Mouse (Mus musculus) gastrocnemius, postnatal 10 days (tissue): ENCODE results near the gene Mrpl24. TPM values are rescaled to one million over a fixed set of nuclear protein-coding genes. Genes with fewer than 3 reads are reported as not detected.

Source experiments
- DNase-seq: peaks from one replicate; pipeline ENCODE4 v3.0.0; 2021; ENCODE audit warnings: mixed read lengths
- total RNA-seq, 2 experiments: library from RNA; stranded (reverse); gene quantifications; 2 replicates each; pipeline ENCODE4 v1.2.3; 2021

Gene Mrpl24
- total RNA-seq, 2 experiments from 2014 or later = 47.3 to 55.6 TPM

DNA sequence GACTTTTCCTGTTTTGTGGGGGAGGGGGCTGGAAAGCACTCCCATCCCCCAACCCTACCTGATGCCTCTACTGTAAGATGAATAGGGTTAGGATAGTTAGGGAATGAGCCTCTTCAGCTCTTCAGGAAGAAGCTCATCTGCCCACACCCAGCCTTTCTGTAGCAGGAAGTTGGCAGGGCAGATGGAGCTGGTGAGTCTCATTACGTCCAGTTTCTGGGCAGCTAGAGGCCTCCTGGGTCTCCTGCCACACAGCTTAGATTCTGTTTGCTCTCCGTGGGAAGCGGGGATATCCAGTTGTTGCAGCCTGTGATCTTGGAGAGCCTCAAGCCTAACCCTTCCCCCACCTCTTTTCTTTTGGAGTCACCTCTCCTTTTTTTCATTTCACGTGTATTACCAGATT lies 9.4 kb upstream of the Mrpl24 start:
- no peak for DNase-seq

DNA sequence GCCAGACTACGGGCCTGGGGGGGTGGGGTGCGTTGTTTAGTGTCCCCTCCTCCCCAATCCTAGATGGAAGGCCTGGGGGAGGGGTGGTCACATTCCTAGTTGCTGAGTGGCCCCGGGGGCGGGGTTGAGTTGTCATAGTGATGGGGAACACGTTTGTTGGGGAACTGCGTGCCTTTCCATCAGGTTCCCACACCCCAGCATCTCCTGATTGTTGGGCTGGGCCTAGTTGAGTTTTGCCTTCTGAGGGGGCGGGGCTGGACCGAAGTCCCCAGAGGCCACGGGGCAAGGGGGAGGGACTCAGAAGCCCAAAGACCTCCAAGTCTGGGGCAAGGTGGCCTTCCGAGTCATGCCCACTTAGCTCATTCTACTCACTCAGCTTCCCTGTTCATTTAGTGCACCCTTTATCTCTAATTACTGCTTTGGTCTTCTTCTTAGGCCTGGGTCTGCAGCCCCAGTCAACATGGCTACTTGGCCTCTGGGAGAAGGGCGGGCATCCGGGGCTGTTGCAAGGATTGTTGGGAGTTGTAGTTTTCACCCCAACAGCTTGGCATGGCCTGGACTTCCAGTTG lies 8.6 kb upstream of the Mrpl24 start:
- DNase-seq = peak; percentile 73

DNA sequence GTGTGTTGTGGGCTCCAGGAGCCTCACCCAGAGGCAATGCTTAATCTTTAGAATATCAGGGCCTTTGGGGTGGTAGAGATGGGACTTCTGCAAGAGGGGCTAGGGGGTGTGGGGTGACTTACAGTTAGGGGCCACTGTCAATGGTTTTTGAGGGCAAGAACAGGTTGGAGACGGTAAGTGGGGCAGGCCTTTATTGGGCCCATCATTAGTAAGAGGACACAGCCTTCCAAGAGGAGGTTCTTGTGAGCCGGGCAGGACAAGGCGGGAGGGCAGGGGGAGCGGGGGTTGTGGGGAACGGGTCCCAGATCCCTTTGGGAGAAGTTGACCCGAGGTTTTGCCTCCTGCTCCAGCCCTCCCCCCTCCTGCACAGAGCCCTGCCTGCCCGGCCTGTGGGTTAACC lies 5.8 kb upstream of the Mrpl24 start:
- no peak for DNase-seq

GRCm38 (mm10) chr3:87913891-87914290 lies 5.4 kb upstream of the Mrpl24 start:
- DNase-seq = no peak

GRCm38 (mm10) chr3:87916990-87917389 lies 2.3 kb upstream of the Mrpl24 start:
- no peak for DNase-seq

DNA sequence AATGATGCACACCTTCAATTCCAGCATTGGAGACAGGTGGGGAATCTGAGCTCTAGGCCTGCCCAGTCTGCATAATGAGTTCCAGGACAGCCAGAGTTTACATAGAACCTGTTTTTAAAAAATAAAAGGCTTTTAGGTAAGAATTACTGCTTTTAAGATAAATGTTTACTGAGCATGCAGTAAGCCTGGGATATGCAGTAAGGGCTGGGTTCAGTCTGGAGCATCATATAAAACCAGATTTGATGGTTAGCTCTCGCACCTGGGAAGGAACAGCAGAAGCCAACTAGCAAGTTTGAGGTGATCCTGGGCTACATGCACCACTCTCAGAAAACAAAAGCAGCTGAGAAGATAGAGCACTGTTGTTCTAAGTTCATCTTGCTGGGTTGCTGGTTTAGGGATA lies 755 bp upstream of the Mrpl24 start:
- DNase-seq = no peak

DNA sequence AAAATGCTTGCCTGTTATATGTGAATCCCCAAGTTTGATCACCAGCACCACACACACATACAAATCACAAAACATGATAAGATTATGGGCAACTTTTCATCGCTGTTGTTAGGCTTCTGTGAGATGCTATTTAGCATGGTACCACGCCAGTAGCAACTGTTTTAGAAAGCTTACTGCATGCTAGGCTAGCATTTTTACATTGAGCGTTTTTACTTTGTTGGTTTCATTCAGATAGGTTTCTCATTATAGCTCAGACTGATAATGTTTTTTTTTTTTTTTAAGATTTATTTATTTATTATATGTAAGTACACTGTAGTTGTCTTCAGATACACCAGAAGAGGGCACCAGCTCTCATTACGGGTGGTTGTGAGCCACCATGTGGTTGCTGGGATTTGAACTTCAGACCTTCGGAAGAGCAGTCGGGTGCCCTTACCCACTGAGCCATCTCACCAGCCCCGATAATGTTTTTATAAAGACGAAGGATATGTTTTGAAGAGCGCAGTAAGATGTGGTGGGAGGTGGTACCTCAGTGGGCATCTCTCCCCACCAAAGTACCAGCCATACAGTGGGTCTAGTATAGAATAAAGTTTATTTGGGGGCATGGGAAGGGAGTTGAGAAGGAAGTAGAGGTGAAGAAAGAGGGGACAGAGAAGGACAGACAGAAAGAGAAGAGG lies 1.1 kb downstream of the Mrpl24 start:
- no peak for DNase-seq

GRCm38 (mm10) chr3:87924996-87925395 lies 5.7 kb downstream of the Mrpl24 start:
- no peak for DNase-seq

DNA sequence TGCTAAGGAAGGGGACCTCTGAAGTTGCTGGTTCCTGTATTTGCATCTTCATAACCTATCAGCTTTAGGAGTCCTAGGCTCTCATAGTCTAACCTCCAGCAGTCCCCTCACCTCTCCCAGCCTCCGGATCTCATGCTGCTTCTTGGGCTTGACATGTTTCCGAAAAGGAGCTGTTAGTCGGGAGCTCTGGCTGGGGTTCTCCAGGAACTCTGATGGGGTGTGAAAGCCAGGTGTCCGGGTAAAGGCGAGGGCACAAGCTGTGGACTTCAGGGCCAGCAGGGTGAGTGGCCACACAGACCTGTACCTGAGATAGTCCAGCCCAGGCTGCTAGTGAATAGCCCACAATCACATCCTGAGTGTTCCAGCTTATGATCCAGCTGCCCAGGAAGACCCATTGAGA lies 8.1 kb downstream of the Mrpl24 start:
- DNase-seq = no peak

- DNase-seq = no peak
Measured at GRCm38 (mm10) chr3:87929341-87930077, 10.2 kb downstream of the Mrpl24 start.

- DNase-seq = peak; percentile 96
Measured at GRCm38 (mm10) chr3:87930078-87930795, 10.9 kb downstream of the Mrpl24 start, which contains the start of the genes Isg20l2 and Rrnad1. Gene Isg20l2, plus strand, starts transcription at chr3:87930314. Gene Rrnad1, minus strand, starts transcription at chr3:87930717.

- DNase-seq = no peak
Measured at GRCm38 (mm10) chr3:87934026-87934425, 14.7 kb downstream of the Mrpl24 start.

DNA sequence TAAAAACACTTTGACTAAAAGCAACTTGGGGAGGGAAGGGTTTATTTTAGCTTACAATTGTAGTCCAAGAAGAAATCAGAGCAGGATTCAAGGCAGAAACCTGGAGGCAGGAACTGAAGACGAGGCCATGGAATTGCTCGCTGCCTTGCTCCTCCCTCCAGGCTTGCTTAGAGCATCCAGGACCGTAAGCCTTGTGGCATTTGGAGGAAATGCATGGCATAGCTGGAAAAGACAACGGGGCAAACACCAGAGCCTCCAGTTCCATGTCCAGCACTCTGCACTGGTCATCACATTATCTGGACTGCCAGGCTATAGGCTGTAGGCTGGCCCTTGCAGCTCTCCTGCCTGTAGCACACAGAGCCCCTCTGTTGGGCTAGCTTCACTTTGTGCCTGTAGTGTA lies 15.2 kb downstream of the Mrpl24 start:
- no peak for DNase-seq

- DNase-seq = no peak
Measured at GRCm38 (mm10) chr3:87935201-87935600, 15.9 kb downstream of the Mrpl24 start.

- peak; percentile 95 for DNase-seq
Measured at GRCm38 (mm10) chr3:87935776-87936175, 16.5 kb downstream of the Mrpl24 start.

DNA sequence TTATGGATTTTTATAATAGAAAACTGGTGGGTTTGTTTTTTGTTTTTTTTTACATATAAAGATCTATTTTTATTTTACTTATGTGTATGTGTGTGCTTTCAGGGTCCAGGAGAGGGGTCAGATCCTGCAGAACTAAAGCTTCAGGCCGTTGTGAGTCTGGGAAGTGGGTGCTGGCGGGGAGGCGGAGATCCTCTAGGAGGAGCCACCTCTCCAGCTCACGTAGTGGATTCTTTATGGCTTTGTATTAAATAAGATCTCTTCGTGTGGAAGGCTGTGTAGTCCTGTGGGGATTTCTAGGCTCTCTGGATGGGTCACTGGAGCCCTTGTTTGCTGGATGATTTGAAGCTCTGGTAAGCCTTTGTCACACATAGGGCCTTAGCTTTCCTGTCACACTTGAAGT lies 21.3 kb downstream of the Mrpl24 start:
- DNase-seq = no peak

GRCm38 (mm10) chr3:87942471-87942870 lies 23.2 kb downstream of the Mrpl24 start:
- no peak for DNase-seq

- no peak for DNase-seq
Measured at GRCm38 (mm10) chr3:87943586-87943985, 24.3 kb downstream of the Mrpl24 start.

GRCm38 (mm10) chr3:87944838-87945600 lies 25.7 kb downstream of the Mrpl24 start:
- DNase-seq = no peak

GRCm38 (mm10) chr3:87945781-87946540 lies 26.7 kb downstream of the Mrpl24 start:
- DNase-seq = no peak

- DNase-seq = no peak
Measured at GRCm38 (mm10) chr3:87946541-87946860, 27.2 kb downstream of the Mrpl24 start.
